Mouse (Mus musculus) midbrain, embryonic 14.5 days (tissue): ENCODE measurements around the gene Pou4f1. TPM values are rescaled to one million over a fixed set of nuclear protein-coding genes. Genes with fewer than 3 reads are reported as not detected.
"Not testable (repeated sequence)": the region's sequence is repeated elsewhere in the genome, so short reads cannot be mapped to it uniquely, and the experiment has no call there.

Source experiments
- ATAC-seq: fragments of 200-750 bp; cut with Nextera tagmentation; 2 replicates; pipeline ENCODE4 v1.8.0; 2017; ENCODE audit warnings: moderate number of reproducible peaks, moderate library complexity; ENCODE audit not compliant: low FRiP score, low TSS enrichment
- DNase-seq: peaks from one replicate; pipeline ENCODE4 v3.0.0-alpha.2; 2015
- H3K27ac ChIP-seq: fragments of 300-500 bp; sonication (generic); replicated peaks from 2 replicates; pipeline ENCODE4 v1.5.1; 2014; ENCODE audit warnings: mild to moderate bottlenecking, low read depth, low read length, moderate library complexity
- H3K27me3 ChIP-seq: fragments of 300-500 bp; sonication (generic); 2 replicates; pipeline ENCODE4 v1.6.1; 2014; ENCODE audit warnings: low read length, control low read depth, mixed read lengths; ENCODE audit not compliant: control insufficient read depth, insufficient read depth
- H3K36me3 ChIP-seq: fragments of 300-500 bp; sonication (generic); 2 replicates; pipeline ENCODE4 v1.6.1; 2014; ENCODE audit warnings: low read length, control low read depth; ENCODE audit not compliant: control insufficient read depth, insufficient read depth
- H3K4me1 ChIP-seq: fragments of 300-500 bp; sonication (generic); 2 replicates; pipeline ENCODE4 v1.6.1; 2014; ENCODE audit warnings: mild to moderate bottlenecking, antibody characterized with exemption, low read length, control low read depth; ENCODE audit not compliant: control insufficient read depth, insufficient read depth
- H3K4me2 ChIP-seq: fragments of 300-500 bp; sonication (generic); 2 replicates; pipeline ENCODE4 v1.6.1; 2014; ENCODE audit warnings: mild to moderate bottlenecking, low read length, moderate library complexity
- H3K4me3 ChIP-seq: fragments of 300-500 bp; sonication (generic); replicated peaks from 2 replicates; pipeline ENCODE4 v1.5.1; 2014; ENCODE audit warnings: low read depth, low read length
- H3K9ac ChIP-seq: fragments of 300-500 bp; sonication (generic); replicated peaks from 2 replicates; pipeline ENCODE4 v1.6.1; 2014; ENCODE audit warnings: mild to moderate bottlenecking, low read length, moderate library complexity
- H3K9me3 ChIP-seq: fragments of 300-500 bp; sonication (generic); 2 replicates; pipeline ENCODE4 v1.6.1; 2016; ENCODE audit warnings: low read length, control low read depth, mixed read lengths; ENCODE audit not compliant: control insufficient read depth
- WGBS: fragments of 180-500 bp; shearing (Covaris S2); extraction: QIAGEN DNeasy Blood & Tissue Kit; methylation state at CpG from one replicate; pipeline ENCODE4 v1.1.7; 2014; 5-methylcytosine and 5-hydroxymethylcytosine counted together
- polyA plus RNA-seq: library from polyadenylated mRNA; unstranded; fragments of >200 nt; fragmentation: Nextera tagmentation; extraction: Ambion mirVana; gene quantifications from 2 replicates; pipeline ENCODE4 v1.2.1, GENCODE M21; 2014

Gene Pou4f1
- 60.4 and 103 TPM in 2 replicates for polyA plus RNA-seq

DNA sequence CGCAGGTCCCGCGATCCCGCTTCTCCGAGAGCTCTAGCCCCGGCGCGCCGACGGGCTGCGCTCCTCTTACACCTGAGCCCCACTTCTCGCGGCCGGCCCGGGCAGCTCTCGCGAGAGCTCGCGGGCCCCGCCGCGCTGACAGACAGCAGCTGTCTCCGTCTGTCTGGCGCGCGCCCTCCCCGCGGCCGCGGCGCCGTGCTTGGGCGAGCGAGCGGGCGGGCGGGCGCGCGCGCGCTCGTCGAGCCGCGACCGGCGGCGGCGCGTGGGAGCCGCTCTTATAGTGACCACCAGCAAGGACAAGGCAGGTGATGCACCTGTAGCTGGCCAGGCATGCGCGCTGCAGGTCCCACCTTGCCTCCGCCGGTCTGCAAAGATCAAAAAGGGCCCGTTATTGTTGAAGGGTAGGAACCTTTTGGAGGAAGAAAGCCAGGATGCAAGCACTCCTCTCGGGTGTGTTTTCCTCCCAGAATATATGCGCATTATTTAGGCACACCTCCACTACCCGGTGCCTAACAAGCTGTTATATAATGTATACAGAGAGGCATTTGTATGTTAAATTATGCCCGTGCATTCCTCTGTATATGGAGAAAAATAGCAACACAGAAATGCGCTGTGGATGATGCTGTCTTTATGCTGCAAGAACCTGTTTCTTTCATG is at the start of gene Pou4f1:
TSS of gene Pou4f1 (minus strand) at position 34 of the 657 bp plus-strand sequence.
- Histone ChIP-seq H3K4me3 (peak within 1 kb of the TSS; percentile 56), H3K27me3 (peaks cover 82% of the 10 kb centered on the region), H3K9ac (peak within 1 kb of the TSS; percentile 75), H3K4me2 (peak within 1 kb of the TSS; percentile 71), H3K36me3 (no peaks in the 10 kb centered on the region), H3K4me1 (peaks cover 13% of the 10 kb centered on the region), H3K27ac (peak within 1 kb of the TSS; percentile 92), H3K9me3 (no peaks in the 10 kb centered on the region)
- 1% methylated on average over 60 of the region's 62 CpGs for WGBS
- peak; percentile 94 for DNase-seq
- peak; percentile 92 for ATAC-seq

DNA sequence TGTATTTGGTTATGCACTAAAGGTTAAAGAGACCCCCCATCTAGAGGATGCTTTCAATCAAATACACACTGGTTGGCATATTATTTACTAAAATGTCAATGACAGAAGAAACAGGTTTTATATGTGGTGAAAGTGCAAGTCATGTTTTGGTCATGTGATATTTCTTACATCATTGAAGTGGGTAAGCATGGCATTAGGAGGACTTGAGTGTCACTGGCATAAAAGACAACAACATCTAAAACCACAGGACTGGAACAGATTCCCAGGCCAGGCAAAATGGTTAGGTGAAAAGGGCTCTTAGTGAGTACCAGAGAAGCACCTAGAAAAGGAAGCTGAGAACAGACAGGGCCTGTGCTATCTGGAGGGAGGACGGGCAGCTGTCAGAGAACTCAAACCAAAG is 43.9 kb upstream of the Pou4f1 start:
- ATAC-seq = no peak
- Histone ChIP-seq H3K9ac (no peak overlapping the region), H3K36me3 (peaks cover 8% of the 10 kb centered on the region), H3K27ac (no peak overlapping the region), H3K9me3 (no peaks in the 10 kb centered on the region), H3K4me1 (no peaks in the 10 kb centered on the region), H3K4me2 (no peak overlapping the region), H3K27me3 (no peaks in the 10 kb centered on the region), H3K4me3 (no peak overlapping the region)
- no peak for DNase-seq
- 93% methylated on average over 1 of the region's 1 CpGs for WGBS

DNA sequence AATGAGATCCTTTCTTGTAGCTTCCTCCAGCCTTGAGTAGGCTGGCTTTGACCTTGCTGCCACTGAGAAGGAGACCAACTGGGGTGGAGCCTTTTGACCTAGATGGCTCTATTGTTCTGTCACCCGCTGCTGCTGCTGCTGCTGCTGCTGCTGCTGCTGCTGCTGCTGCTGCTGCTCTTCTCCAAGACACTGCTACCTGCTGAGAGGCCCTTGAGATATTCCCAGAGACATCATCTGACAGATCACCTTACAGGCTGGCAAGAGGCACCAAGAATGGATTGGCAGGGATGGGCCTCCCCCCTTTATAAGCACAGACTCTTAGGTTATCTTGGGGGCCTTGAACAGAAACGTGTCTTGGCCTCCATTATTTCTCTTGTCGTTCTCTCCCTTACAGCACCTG is 35.0 kb upstream of the Pou4f1 start:
- not testable (repeated sequence) for H3K4me3 ChIP-seq, H3K9ac ChIP-seq, H3K27me3 ChIP-seq, ATAC-seq, H3K4me2 ChIP-seq, H3K9me3 ChIP-seq, H3K4me1 ChIP-seq, H3K27ac ChIP-seq, DNase-seq
- peaks cover 84% of the 10 kb centered on the region for H3K36me3 ChIP-seq
- WGBS = 71% methylated on average over 3 of the region's 3 CpGs

DNA sequence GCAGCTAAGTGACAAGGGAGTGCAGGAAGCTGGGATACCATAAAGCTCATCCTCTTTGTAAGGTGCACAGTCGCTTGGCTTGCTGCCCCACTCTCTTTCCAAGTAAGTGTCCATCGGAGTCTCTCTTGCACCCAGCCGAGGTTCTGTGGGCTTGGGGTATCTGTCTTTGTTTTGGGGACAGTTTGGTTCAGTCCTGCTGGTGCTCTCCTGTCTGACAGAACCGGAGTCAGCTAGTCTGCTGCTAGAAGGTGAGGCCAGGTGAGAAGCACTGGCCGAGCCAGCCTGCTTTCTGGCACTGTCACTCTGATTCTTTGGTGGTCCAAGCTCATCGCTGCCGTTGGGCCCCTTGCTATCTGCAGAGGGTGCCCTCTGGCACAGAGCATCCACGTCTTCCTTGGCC is 12.0 kb upstream of the Pou4f1 start:
- H3K9me3 ChIP-seq = no peaks in the 10 kb centered on the region
- ATAC-seq = no peak
- 94% methylated on average over 8 of the region's 8 CpGs for WGBS
- H3K27me3 ChIP-seq = peaks cover 13% of the 10 kb centered on the region
- no peak overlapping the region for H3K9ac ChIP-seq
- H3K4me1 ChIP-seq = no peaks in the 10 kb centered on the region
- H3K27ac ChIP-seq = no peak overlapping the region
- DNase-seq = no peak
- H3K4me2 ChIP-seq = no peak overlapping the region
- H3K4me3 ChIP-seq = no peak overlapping the region
- 0 out of 2 replicates have a peak, but pooled peaks cover 4% of the 10 kb centered on the region for H3K36me3 ChIP-seq

DNA sequence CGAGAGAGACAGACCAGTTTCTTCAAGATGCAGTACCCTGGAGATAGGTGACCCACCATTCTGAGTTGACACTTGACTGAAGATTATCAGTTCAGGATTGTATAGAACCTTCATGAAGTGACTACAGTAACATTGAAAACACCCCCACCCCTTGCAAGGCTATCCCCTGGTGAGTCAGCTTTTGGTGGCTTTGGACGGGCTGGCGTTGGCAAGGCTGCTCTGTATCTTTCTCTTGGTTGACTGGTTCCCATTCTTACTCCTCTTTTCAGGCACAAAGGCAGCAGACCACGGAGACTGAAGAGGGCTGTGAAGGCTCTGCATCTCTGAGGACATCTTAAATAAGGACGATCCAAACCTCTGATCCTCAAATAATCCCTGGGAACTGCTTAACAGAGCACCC is 10.8 kb upstream of the Pou4f1 start:
- 34% methylated on average over 5 of the region's 5 CpGs for WGBS
- Histone ChIP-seq H3K9me3 (no peaks in the 10 kb centered on the region), H3K4me1 (peaks cover 5% of the 10 kb centered on the region), H3K27me3 (peaks cover 25% of the 10 kb centered on the region), H3K4me3 (no peak overlapping the region), H3K27ac (no peak overlapping the region), H3K4me2 (no peak overlapping the region), H3K9ac (no peak overlapping the region), H3K36me3 (0 out of 2 replicates have a peak, but pooled peaks cover 4% of the 10 kb centered on the region)
- DNase-seq = no peak
- ATAC-seq = no peak

DNA sequence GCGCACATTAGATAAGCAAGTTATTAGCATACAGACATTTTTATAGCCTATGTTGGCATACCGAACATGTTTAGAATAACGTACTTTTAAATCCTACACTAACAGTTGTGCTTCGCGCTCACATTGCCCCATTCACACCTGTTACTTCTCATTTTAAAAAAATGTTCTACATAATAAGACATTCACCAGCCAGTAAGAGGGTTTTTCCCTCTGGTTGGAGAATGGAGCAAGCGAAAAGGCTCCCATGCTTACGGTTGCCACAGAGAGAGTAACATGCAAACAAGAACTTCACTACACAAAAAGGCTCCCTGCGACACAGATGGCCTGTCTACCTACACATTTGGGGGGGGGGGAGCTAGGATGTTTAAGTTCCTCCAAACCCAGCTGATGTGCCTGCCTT is 9.8 kb upstream of the Pou4f1 start:
- 0 out of 2 replicates have a peak, but pooled peaks cover 4% of the 10 kb centered on the region for H3K36me3 ChIP-seq
- no peak overlapping the region for H3K27ac ChIP-seq
- DNase-seq (no peak), ATAC-seq (no peak)
- peaks cover 13% of the 10 kb centered on the region for H3K4me1 ChIP-seq
- 94% methylated on average over 8 of the region's 8 CpGs for whole genome bisulfite sequencing
- H3K4me2 ChIP-seq = no peak overlapping the region
- H3K9ac ChIP-seq = no peak overlapping the region
- no peak overlapping the region for H3K4me3 ChIP-seq
- H3K27me3 ChIP-seq = peaks cover 28% of the 10 kb centered on the region
- H3K9me3 ChIP-seq = no peaks in the 10 kb centered on the region

DNA sequence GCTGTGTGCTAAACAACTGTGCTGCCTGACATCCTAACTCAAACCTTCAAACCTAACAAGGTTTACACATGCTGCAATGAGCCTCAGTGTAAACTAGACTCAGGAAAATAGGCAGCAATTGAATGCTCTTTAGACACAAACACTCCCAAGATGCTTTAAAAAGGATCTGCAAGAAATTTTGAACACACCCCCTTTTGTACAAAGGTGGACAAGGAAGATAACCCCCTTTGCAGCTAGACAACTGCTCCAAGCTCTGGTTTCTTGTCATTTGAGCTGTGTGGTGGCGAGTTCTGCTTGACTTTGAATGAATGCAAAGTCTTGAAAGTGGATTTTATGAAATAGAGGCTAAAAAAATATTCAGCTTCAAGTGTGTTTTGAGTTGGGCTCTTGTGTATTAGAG is 7.6 kb upstream of the Pou4f1 start:
- H3K9me3 ChIP-seq = no peaks in the 10 kb centered on the region
- 79% methylated on average over 1 of the region's 1 CpGs for WGBS
- peaks cover 46% of the 10 kb centered on the region for H3K27me3 ChIP-seq
- H3K27ac ChIP-seq = no peak overlapping the region
- H3K4me1 ChIP-seq = peaks cover 13% of the 10 kb centered on the region
- H3K4me3 ChIP-seq = no peak overlapping the region
- no peak for DNase-seq
- H3K9ac ChIP-seq = no peak overlapping the region
- no peak for ATAC-seq
- no peak overlapping the region for H3K4me2 ChIP-seq
- H3K36me3 ChIP-seq = 0 out of 2 replicates have a peak, but pooled peaks cover 4% of the 10 kb centered on the region

DNA sequence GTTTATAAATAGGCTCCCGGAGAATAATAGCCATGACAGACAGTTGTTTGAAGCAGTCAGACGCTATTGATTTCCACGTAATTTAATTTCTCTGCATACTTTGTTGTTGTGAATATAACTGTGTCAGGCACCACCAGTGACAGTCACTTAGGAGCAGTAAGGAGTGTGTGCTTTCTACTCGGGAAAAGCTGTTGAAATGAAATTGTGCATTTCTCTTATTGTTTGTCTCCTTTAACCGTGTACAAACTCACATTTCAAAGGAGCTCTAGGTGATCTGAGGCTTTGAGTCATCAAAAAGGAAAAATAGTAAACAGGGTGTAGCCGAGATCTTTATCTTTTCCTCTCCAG is 798 bp upstream of the Pou4f1 start:
- Histone ChIP-seq H3K9me3 (no peaks in the 10 kb centered on the region), H3K4me2 (peak overlapping the region; percentile 71), H3K4me1 (peaks cover 18% of the 10 kb centered on the region), H3K9ac (peak overlapping the region; percentile 75; the same call in 1 of the 2 replicates), H3K27ac (no peak overlapping the region), H3K36me3 (no peaks in the 10 kb centered on the region), H3K4me3 (peak overlapping the region; percentile 56), H3K27me3 (peaks cover 78% of the 10 kb centered on the region)
- no peak for ATAC-seq
- no peak for DNase-seq
- WGBS = 2% methylated on average over 6 of the region's 6 CpGs
